Mouse (Mus musculus): Measurements from ENCODE around the gene 4933430I17Rik. TPM values are rescaled to one million over a fixed set of nuclear protein-coding genes. Genes with fewer than 3 reads are reported as not detected.

Gene 4933430I17Rik
- total and polyA plus RNA-seq, 3 experiments: 0.30 to 1.8 (median 0.52) TPM

- in situ Hi-C loops (cut with MboI; ENCODE audit: low pct_ligation_motif_present, low pct_unique_long_range_greater_than_20kb, low sequenced_read_pairs): no loop called here
- H3K36me3 ChIP-seq (replicated peaks in 1 of 2; ENCODE audit: control insufficient read depth in 1 of 2, insufficient read depth in 1 of 2, low read length in 1 of 2): no peaks in the 10 kb centered on the region
- dilution Hi-C loops (cut with MboI; ENCODE audit: extremely low pct_ligation_motif_present, extremely low pct_unique_long_range_greater_than_20kb, low sequenced_read_pairs): no loop called here
- no peak overlapping the region for H3K4me3 ChIP-seq (replicated peaks in 1 of 3; ENCODE audit: low read depth in 2 of 3, low read length in 2 of 3, poor library complexity in 1 of 3)
- no peak for TF ChIP-seq IRF4 (IDR thresholded peaks at IDR 0.05; ENCODE audit: low read depth, low read length)
- no peak for TF ChIP-seq KAT2A (IDR thresholded peaks at IDR 0.05; ENCODE audit: insufficient replicate concordance, low read length)
- TF ChIP-seq ELF1 (IDR thresholded peaks at IDR 0.05; ENCODE audit: low read depth, low read length): no peak
- no peak for TF ChIP-seq MYC (IDR thresholded peaks at IDR 0.05; ENCODE audit: low read depth, low read length)
- no peak for TF ChIP-seq NRF1 (IDR thresholded peaks at IDR 0.05; ENCODE audit: low read depth, low read length)
- no peak for TF ChIP-seq USF2 (conservative IDR thresholded peaks at IDR 0.05; ENCODE audit: low read depth, low read length)
- TF ChIP-seq RCOR1 (conservative IDR thresholded peaks at IDR 0.05; ENCODE audit: low read depth, low read length): no peak
- TF ChIP-seq CHD2 (IDR thresholded peaks at IDR 0.05; ENCODE audit: low read length): no peak
- no peak for TF ChIP-seq POLR2A (IDR thresholded peaks at IDR 0.05; ENCODE audit: low read depth, low read length)
- TF ChIP-seq ZKSCAN1 (IDR thresholded peaks at IDR 0.05; ENCODE audit: borderline replicate concordance, low read depth, low read length): no peak
- TF ChIP-seq MXI1 (IDR thresholded peaks at IDR 0.05; ENCODE audit: low read depth, low read length): no peak
- no peak for TF ChIP-seq JUN (IDR thresholded peaks at IDR 0.05; ENCODE audit: insufficient read depth, low read depth, low read length)
- TF ChIP-seq POLR2AphosphoS2 (IDR thresholded peaks at IDR 0.05; ENCODE audit: low read depth, low read length): no peak
- TF ChIP-seq GABPA (IDR thresholded peaks at IDR 0.05; ENCODE audit: insufficient replicate concordance, low read depth, low read length): no peak
- H3K79me2 ChIP-seq (replicated peaks; ENCODE audit: control insufficient read depth, extremely low read depth, insufficient read depth, poor library complexity, severe bottlenecking): no peaks in the 10 kb centered on the region
- H3K9ac ChIP-seq (ENCODE audit: insufficient read depth, low read depth): no peak overlapping the region
- H3K4me1 ChIP-seq (ENCODE audit: control insufficient read depth in 1 of 2, insufficient read depth in 2 of 2): peaks cover 11 to 33% of the 10 kb centered on the region in 2 experiments
- H3K4me2 ChIP-seq (ENCODE audit: insufficient read depth, low read depth, poor library complexity, severe bottlenecking): no peak overlapping the region
- H3K27me3 ChIP-seq (replicated peaks): no peaks in the 10 kb centered on the region
- no peak for DNase-seq (ENCODE audit: extremely low read depth)
- H3K9me3 ChIP-seq (replicated peaks; ENCODE audit: low read length): no peaks in the 10 kb centered on the region
- no peak overlapping the region for H3K27ac ChIP-seq (ENCODE audit: insufficient read depth, low read depth)
Observed at GRCm38 (mm10) chr4:62475793-62476192, 49.4 kb upstream of the 4933430I17Rik start.

DNA sequence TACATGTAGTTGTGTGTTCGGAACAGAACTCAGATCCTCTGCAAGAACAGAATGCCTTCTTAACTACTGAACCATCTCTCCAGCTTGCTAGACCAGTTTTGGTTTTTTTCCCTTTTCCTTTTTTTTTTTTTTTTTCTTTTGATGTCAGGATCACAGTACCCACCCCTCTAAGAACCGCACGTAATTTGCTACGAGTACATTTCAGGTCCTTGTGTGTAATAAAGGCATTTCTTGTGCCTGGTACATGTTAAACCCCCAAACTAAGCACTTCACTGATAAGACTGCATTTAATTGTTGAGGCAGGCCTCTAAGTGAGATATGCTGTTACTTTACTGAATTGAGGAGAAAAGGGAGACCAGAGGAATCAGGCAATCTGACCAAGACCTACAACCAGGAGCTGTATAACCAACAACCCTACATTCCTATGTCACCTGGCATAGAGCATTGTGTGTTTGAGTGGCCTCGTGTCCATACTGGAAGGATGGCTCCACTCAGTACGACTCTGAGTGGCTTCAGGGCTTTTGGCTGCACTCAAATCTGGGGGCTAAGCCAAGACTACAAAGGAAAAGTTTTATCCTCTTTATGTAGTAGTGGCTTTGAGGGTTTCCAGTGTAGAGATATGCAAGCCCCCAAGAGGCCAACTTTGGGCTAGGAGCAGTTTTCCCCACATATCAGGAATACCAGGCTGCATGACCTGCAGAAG lies 47.5 kb upstream of the 4933430I17Rik start:
- Histone ChIP-seq H3K9me3 (replicated peaks; ENCODE audit: low read length) (no peaks in the 10 kb centered on the region), H3K27me3 (replicated peaks) (no peaks in the 10 kb centered on the region), H3K36me3 (replicated peaks in 1 of 2; ENCODE audit: control insufficient read depth in 1 of 2, insufficient read depth in 1 of 2, low read length in 1 of 2) (no peaks in the 10 kb centered on the region), H3K79me2 (replicated peaks; ENCODE audit: control insufficient read depth, extremely low read depth, insufficient read depth, poor library complexity, severe bottlenecking) (no peaks in the 10 kb centered on the region), H3K4me3 (replicated peaks in 1 of 3; ENCODE audit: low read depth in 2 of 3, low read length in 2 of 3, poor library complexity in 1 of 3) (no peak overlapping the region), H3K4me2 (ENCODE audit: insufficient read depth, low read depth, poor library complexity, severe bottlenecking) (no peak overlapping the region), H3K4me1 (ENCODE audit: control insufficient read depth in 1 of 2, insufficient read depth in 2 of 2) (peaks cover 14 to 52% of the 10 kb centered on the region in 2 experiments), H3K9ac (ENCODE audit: insufficient read depth, low read depth) (no peak overlapping the region), H3K27ac (ENCODE audit: insufficient read depth, low read depth) (no peak overlapping the region)
- dilution Hi-C loops (cut with MboI; ENCODE audit: extremely low pct_ligation_motif_present, extremely low pct_unique_long_range_greater_than_20kb, low sequenced_read_pairs) (no loop called here), in situ Hi-C loops (cut with MboI; ENCODE audit: low pct_ligation_motif_present, low pct_unique_long_range_greater_than_20kb, low sequenced_read_pairs) (no loop called here)
- TF ChIP-seq BHLHE40 (IDR thresholded peaks at IDR 0.05; ENCODE audit: low read depth, low read length) (no peak), ZKSCAN1 (IDR thresholded peaks at IDR 0.05; ENCODE audit: borderline replicate concordance, low read depth, low read length) (no peak), TBP (conservative IDR thresholded peaks at IDR 0.05; ENCODE audit: low read depth, low read length) (no peak), MXI1 (IDR thresholded peaks at IDR 0.05; ENCODE audit: low read depth, low read length) (no peak), SMC3 (IDR thresholded peaks at IDR 0.05; ENCODE audit: low read depth, low read length) (no peak), POLR2A (IDR thresholded peaks at IDR 0.05; ENCODE audit: low read depth, low read length) (no peak), ETS1 (conservative IDR thresholded peaks at IDR 0.05; ENCODE audit: low read depth, low read length) (no peak), MAZ (IDR thresholded peaks at IDR 0.05; ENCODE audit: low read depth, low read length) (no peak)
- DNase-seq (ENCODE audit: extremely low read depth): no peak
